Comparison of ENCODE assay signal across 16 mouse cellular contexts in the genomic region with DNA sequence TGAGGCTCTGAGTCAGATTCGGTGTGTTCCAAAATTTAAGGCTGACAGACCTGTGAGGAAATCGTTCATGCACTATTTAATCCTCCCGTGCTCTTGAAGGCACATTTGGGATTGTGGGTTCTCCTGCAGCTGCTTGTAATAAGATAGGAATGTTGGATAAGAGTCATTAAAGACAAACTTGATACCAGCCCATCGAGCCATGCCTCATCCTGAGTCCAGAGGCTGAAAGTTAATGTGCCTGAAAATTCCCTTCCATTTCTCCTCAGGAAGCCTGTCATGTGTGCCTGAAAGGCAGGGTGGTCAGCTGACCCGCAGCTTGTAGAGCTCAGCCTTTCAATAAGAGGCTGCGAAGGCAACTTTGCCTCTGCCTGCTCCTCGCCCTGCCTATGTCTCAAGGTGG.
DNase-seq lines count a peak whose midpoint lies in the region; ATAC-seq and TF ChIP-seq lines count a peak whose summit lies in the region.
"Had no signal": no experiment of that assay in that cellular context is flagged by ENCODE, and none has a peak within 500 bp of the region (broad histone marks: within the 10 kb centered on the region; RNA-seq: fewer than 3 reads in every experiment).

No protein-coding gene starts in this region.

- peaks cover 3% of the 10 kb centered on the region; the same call in 1 of the 2 replicates for H3K9me3 ChIP-seq in embryonic facial prominence, embryonic 12.5 days
- H3K9me3 ChIP-seq in kidney, postnatal 0 days (replicated peaks; ENCODE audit: low read length) = no peaks in the 10 kb centered on the region
- H3K9me3 ChIP-seq in forebrain, embryonic 15.5 days = no peaks in the 10 kb centered on the region
- H3K9me3 ChIP-seq: midbrain, embryonic 15.5 days had no signal

- H3K27me3 ChIP-seq in embryonic facial prominence, embryonic 12.5 days = no peaks in the 10 kb centered on the region
- no peaks in the 10 kb centered on the region for H3K27me3 ChIP-seq in kidney, postnatal 0 days (ENCODE audit: insufficient read depth, low read length)
- no peaks in the 10 kb centered on the region for H3K27me3 ChIP-seq in forebrain, embryonic 15.5 days
- H3K27me3 ChIP-seq: midbrain, embryonic 15.5 days had no signal

- no peak overlapping the region for H3K4me3 ChIP-seq in embryonic facial prominence, embryonic 12.5 days
- no peak overlapping the region for H3K4me3 ChIP-seq in kidney, postnatal 0 days (replicated peaks; ENCODE audit: low read depth, low read length)
- no peak overlapping the region for H3K4me3 ChIP-seq in forebrain, embryonic 15.5 days
- H3K4me3 ChIP-seq: erythroblast, embryonic 14.5 days; gastrocnemius, adult 2 months; midbrain, embryonic 15.5 days had no signal

- 0 out of 2 replicates have a peak, but pooled peaks have one; percentile 52 for ATAC-seq in embryonic facial prominence, embryonic 12.5 days (ENCODE audit: insufficient number of reproducible peaks, insufficient read depth, low FRiP score, low TSS enrichment)
- ATAC-seq in kidney, postnatal 0 days (replicated peaks; ENCODE audit: low FRiP score, low read depth) = peak; percentile 88
- ATAC-seq in forebrain, embryonic 15.5 days (replicated peaks) = no peak
- ATAC-seq: hindbrain, embryonic 16.5 days; midbrain, embryonic 15.5 days had no signal

- WGBS in embryonic facial prominence, embryonic 12.5 days = 44% methylated on average over 7 of the region's 7 CpGs
- 40% methylated on average over 7 of the region's 7 CpGs for WGBS in kidney, postnatal 0 days
- 81% methylated on average over 7 of the region's 7 CpGs for WGBS in forebrain, embryonic 15.5 days

- peaks cover 11% of the 10 kb centered on the region for H3K4me1 ChIP-seq in embryonic facial prominence, embryonic 12.5 days
- no peaks in the 10 kb centered on the region for H3K4me1 ChIP-seq in kidney, postnatal 0 days (replicated peaks; ENCODE audit: insufficient read depth, low read length)
- 0 out of 2 replicates have a peak, but pooled peaks cover 7% of the 10 kb centered on the region for H3K4me1 ChIP-seq in forebrain, embryonic 15.5 days

- no peaks in the 10 kb centered on the region for H3K36me3 ChIP-seq in embryonic facial prominence, embryonic 12.5 days
- H3K36me3 ChIP-seq in kidney, postnatal 0 days (ENCODE audit: insufficient read depth, low read length) = no peaks in the 10 kb centered on the region
- no peaks in the 10 kb centered on the region for H3K36me3 ChIP-seq in forebrain, embryonic 15.5 days
- H3K36me3 ChIP-seq: midbrain, embryonic 15.5 days had no signal

- TF ChIP-seq CTCF in kidney, postnatal 0 days (IDR thresholded peaks at IDR 0.05; ENCODE audit: low read depth) = no peak

- H3K27ac ChIP-seq in embryonic facial prominence, embryonic 12.5 days = peak overlapping the region; percentile 73; the same call in 1 of the 2 replicates
- no peak overlapping the region for H3K27ac ChIP-seq in kidney, postnatal 0 days
- no peak overlapping the region for H3K27ac ChIP-seq in forebrain, embryonic 15.5 days (replicated peaks)
- H3K27ac ChIP-seq: gastrocnemius, adult 2 months; midbrain, embryonic 15.5 days had no signal

- no peak overlapping the region for H3K9ac ChIP-seq in embryonic facial prominence, embryonic 12.5 days
- no peak overlapping the region for H3K9ac ChIP-seq in kidney, postnatal 0 days (ENCODE audit: low read depth, low read length)
- no peak overlapping the region for H3K9ac ChIP-seq in forebrain, embryonic 15.5 days (replicated peaks)
- H3K9ac ChIP-seq: lung, embryonic 14.5 days; midbrain, embryonic 15.5 days had no signal

- no peak overlapping the region for H3K4me2 ChIP-seq in embryonic facial prominence, embryonic 12.5 days (replicated peaks)
- no peak overlapping the region for H3K4me2 ChIP-seq in kidney, postnatal 0 days (ENCODE audit: low read length)
- H3K4me2 ChIP-seq in forebrain, embryonic 15.5 days (replicated peaks) = no peak overlapping the region
- H3K4me2 ChIP-seq: liver, embryonic 11.5 days; lung, embryonic 14.5 days; midbrain, embryonic 15.5 days had no signal

- peak; percentile 20 for DNase-seq in embryo, embryonic 11 days
- no peak for DNase-seq in embryo, embryonic 9.5 days (ENCODE audit: extremely low spot score)
- peak; percentile 10 for DNase-seq in 3134 (ENCODE audit: extremely low read depth, insufficient read length, low spot score)
- peak; percentile 88 for DNase-seq in kidney, postnatal 0 days (ENCODE audit: low spot score)
- DNase-seq in right cerebral cortex, postnatal 4 days = no peak
- DNase-seq in gastrocnemius, adult 8-10 months (ENCODE audit: low spot score in 2 of 2) = no peak
- DNase-seq: adrenal gland, postnatal 25 days; cerebellum, adult 8-10 months; gastrocnemius, adult 2 months; lung, embryonic 14.5 days had no signal

Comparison
In these comparisons a context has a peak if more than half of its experiments do, and no peak if none do; other contexts are left out.
1. DNase-seq: peak in embryo, embryonic 11 days (single experiment), 3134 (single experiment) and kidney, postnatal 0 days (single experiment); none in embryo, embryonic 9.5 days (single experiment), right cerebral cortex, postnatal 4 days (single experiment) and gastrocnemius, adult 8-10 months (0 of 2).